Mouse (Mus musculus) forebrain, embryonic 10.5 days (tissue): ENCODE measurements around the gene Dcaf5. TPM values are rescaled to one million over a fixed set of nuclear protein-coding genes. Genes with fewer than 3 reads are reported as not detected.

Experiments used
- DNase-seq: peaks from one replicate; pipeline ENCODE4 v3.0.0-alpha.2; 2017; ENCODE audit warnings: low spot score; ENCODE audit errors: extremely low spot score
- H3K27ac ChIP-seq: fragments of 300-500 bp; sonication (generic); 2 replicates; pipeline ENCODE4 v1.5.1; 2016; ENCODE audit warnings: mild to moderate bottlenecking
- H3K27me3 ChIP-seq: fragments of 300-500 bp; sonication (generic); 2 replicates; pipeline ENCODE4 v1.6.1; 2016; ENCODE audit warnings: mild to moderate bottlenecking; ENCODE audit not compliant: poor library complexity, severe bottlenecking
- H3K36me3 ChIP-seq: fragments of 300-500 bp; sonication (generic); replicated peaks from 2 replicates; pipeline ENCODE4 v1.6.1; 2016; ENCODE audit warnings: mild to moderate bottlenecking, moderate library complexity
- H3K4me1 ChIP-seq: fragments of 300-500 bp; sonication (generic); 2 replicates; pipeline ENCODE4 v1.6.1; 2016
- H3K4me3 ChIP-seq: fragments of 300-500 bp; sonication (generic); 2 replicates; pipeline ENCODE4 v1.5.1; 2016; ENCODE audit warnings: mild to moderate bottlenecking, moderate library complexity
- H3K9me3 ChIP-seq: fragments of 300-500 bp; sonication (generic); 2 replicates; pipeline ENCODE4 v1.6.1; 2016; ENCODE audit warnings: mild to moderate bottlenecking, moderate library complexity
- WGBS: fragments of 180-500 bp; shearing (Covaris S2); methylation state at CpG from one replicate; pipeline ENCODE4 v1.1.7; 2016; 5-methylcytosine and 5-hydroxymethylcytosine counted together
- polyA plus RNA-seq: library from polyadenylated mRNA; unstranded; fragments of >200 nt; fragmentation: Nextera tagmentation; extraction: Ambion mirVana; gene quantifications from 2 replicates; pipeline ENCODE4 v1.2.1, GENCODE M21; 2016

The Dcaf5 gene
- polyA plus RNA-seq, 1 experiment from 2014 or later: 11.9 TPM

DNA sequence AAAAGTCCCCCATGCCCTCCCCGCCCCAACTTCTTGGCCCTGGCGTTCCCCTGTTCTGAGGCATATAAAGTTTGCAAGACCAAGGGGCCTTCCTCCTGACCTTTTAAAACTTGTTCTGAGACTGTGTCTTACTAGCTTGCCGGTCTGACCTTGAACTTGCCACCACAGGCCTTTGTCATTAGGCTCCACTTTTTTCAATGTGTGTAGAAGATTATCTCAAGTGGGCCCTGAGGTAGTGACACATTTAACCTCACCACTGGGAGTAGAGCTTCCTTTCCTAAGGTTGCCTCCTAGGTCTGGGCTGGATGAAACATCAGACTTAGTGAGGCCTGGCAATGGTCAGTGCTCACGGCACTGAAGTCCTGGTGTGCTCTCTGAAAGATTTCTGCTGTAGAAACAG lies 69.2 kb downstream of the Dcaf5 start:
- 85% methylated on average over 4 of the region's 4 CpGs for WGBS
- Histone ChIP-seq H3K27ac (no peak overlapping the region), H3K4me1 (peaks cover 6% of the 10 kb centered on the region; the same call in 1 of the 2 replicates), H3K36me3 (peaks cover 42% of the 10 kb centered on the region), H3K4me3 (no peak overlapping the region), H3K9me3 (no peaks in the 10 kb centered on the region), H3K27me3 (no peaks in the 10 kb centered on the region)
- no peak for DNase-seq

DNA sequence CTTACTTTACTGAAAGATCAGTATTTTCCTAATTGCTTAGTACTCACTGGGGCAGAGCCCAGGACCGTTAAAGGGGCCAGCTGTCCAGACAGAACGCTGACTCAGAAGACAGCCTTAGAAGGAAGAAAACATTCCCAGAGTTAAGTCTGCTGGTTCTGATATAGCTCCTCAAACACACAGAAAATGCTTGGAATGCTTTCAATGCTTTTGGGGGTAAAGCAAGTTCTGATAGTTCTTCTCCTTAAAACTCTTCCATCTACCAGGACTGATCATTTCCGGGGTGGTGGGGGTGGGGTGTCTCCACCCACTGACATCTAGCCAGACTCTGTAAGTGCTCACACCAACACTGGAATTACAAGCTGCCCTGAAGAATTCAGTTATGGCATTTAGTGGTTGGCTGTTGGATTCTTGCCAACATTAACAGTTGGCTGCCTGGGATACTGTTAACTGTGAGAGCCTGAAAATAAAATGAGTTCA lies 70.4 kb downstream of the Dcaf5 start:
- no peak for DNase-seq
- H3K9me3 ChIP-seq: no peaks in the 10 kb centered on the region
- no peaks in the 10 kb centered on the region for H3K27me3 ChIP-seq
- no peak overlapping the region for H3K27ac ChIP-seq
- peaks cover 42% of the 10 kb centered on the region for H3K36me3 ChIP-seq
- H3K4me1 ChIP-seq: peaks cover 6% of the 10 kb centered on the region; the same call in 1 of the 2 replicates
- H3K4me3 ChIP-seq: no peak overlapping the region
- WGBS: 81% methylated on average over 3 of the region's 3 CpGs

DNA sequence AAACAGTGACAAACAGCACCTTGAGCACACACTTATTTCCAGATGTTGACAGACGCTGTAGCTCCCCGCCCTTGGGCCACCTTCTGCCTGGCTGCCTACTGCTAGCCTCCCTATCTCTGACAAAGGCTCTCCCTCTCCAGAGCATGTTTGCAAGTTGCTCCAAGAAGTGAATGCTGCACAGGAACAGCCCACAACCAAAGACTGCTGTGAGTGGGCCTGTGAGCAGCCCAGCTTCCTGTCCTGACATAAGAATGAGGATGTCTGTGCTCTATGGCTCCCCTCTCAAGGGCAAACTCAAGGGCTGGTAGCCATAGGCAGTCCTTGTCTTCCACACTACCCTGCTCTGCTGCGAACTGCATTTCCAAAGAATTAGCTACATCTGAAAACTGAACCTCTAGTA lies 71.1 kb downstream of the Dcaf5 start:
- Histone ChIP-seq H3K4me1 (peaks cover 6% of the 10 kb centered on the region; the same call in 1 of the 2 replicates), H3K27ac (no peak overlapping the region), H3K36me3 (peaks cover 42% of the 10 kb centered on the region), H3K27me3 (no peaks in the 10 kb centered on the region), H3K9me3 (no peaks in the 10 kb centered on the region), H3K4me3 (no peak overlapping the region)
- DNase-seq: no peak
- WGBS: 90% methylated on average over 3 of the region's 3 CpGs

DNA sequence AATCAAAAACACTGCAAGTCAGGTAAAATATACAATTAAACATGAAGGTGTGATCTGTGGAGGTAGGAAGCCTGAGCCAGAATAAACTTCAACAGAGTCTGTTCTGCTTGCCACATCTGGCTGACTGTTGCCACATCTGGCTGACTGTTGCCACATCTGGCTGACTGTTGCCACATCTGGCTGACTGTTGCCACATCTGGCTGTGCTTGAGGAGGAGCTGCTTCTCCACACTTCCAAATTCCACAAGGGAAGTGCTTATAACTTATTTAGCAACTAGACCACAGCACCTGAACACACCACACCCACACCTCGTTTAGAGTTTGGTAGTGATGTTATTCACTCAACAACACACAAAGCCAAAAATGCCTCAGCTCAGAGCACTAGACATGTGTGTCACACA lies 74.7 kb downstream of the Dcaf5 start:
- no peak for DNase-seq
- peaks cover 6% of the 10 kb centered on the region; the same call in 1 of the 2 replicates for H3K4me1 ChIP-seq
- H3K36me3 ChIP-seq: peaks cover 39% of the 10 kb centered on the region
- H3K9me3 ChIP-seq: no peaks in the 10 kb centered on the region
- no peaks in the 10 kb centered on the region for H3K27me3 ChIP-seq
- H3K27ac ChIP-seq: no peak overlapping the region
- H3K4me3 ChIP-seq: no peak overlapping the region
- WGBS: 78% methylated on average over 1 of the region's 1 CpGs

DNA sequence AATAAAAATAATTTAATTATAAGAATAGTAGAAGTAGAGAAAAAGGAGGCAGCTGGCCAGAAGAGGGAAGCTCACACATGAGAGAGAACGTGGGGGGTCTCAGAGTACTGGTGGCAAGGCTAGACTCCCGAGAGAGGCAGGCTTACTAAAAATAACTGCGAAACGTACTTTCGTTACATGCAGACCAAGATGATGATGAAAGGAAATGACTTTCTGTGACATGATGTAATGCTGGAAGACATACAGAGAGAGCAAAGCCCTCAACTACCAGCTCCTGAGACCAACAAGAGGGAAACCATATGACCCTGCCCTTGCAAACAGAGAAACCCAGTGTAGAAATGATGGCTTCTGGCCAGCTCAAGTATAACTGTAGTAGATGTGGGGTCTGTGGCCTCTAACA lies 76.1 kb downstream of the Dcaf5 start:
- no peaks in the 10 kb centered on the region for H3K9me3 ChIP-seq
- no peak for DNase-seq
- H3K4me3 ChIP-seq: no peak overlapping the region
- H3K27ac ChIP-seq: no peak overlapping the region
- 93% methylated on average over 5 of the region's 5 CpGs for WGBS
- no peaks in the 10 kb centered on the region for H3K27me3 ChIP-seq
- peaks cover 41% of the 10 kb centered on the region for H3K36me3 ChIP-seq
- peaks cover 1% of the 10 kb centered on the region; the same call in 1 of the 2 replicates for H3K4me1 ChIP-seq

DNA sequence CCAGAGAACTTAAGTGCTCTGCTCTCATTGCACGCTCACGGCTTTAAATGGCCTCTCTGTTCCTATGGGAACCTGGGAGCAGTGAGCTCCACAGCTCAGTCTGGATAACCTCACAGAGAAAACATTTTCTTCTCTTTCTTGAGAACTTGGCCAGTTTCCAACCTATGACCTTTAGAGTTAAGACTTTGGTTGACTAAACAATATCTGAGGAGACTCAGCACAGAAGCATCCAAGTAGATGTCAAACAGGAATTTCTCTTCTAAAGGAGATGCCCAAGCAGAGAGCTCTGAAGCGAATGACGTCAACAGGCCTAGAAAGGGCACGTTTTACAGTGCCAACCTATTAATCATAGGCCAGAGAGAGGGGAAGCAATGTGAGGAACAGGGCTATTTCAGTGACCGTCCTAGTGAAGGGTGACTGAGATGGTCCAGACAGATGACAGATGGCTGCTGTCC lies 91.6 kb downstream of the Dcaf5 start:
- WGBS: 93% methylated on average over 6 of the region's 6 CpGs

DNA sequence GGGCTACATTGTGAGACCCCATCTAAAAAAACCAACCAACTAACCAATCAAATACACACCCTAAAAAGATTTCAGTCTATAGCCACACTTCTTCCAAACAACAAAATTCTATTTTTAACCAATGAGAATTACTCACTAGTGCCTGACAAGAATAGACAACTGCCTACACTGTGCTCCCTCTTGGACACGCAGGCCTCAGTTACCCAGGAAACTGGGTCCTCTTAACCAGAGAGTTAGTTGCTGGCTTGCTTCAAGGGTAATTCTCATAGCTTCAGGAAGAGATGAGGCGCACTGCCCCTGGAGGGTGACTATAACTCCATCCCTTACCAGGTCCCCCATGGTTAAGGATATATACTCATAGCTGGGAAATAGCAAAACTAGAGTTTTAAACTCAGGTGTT lies 95.5 kb downstream of the Dcaf5 start:
- 97% methylated on average over 2 of the region's 2 CpGs for WGBS
- DNase-seq: no peak
- Histone ChIP-seq H3K4me1 (0 out of 2 replicates have a peak, but pooled peaks cover 6% of the 10 kb centered on the region), H3K27me3 (no peaks in the 10 kb centered on the region), H3K36me3 (peaks cover 64% of the 10 kb centered on the region), H3K27ac (no peak overlapping the region), H3K4me3 (no peak overlapping the region), H3K9me3 (no peaks in the 10 kb centered on the region)

More for the DNA sequence above, 91.6 kb downstream of the Dcaf5 start:
- no peaks in the 10 kb centered on the region for H3K27me3 ChIP-seq
- H3K4me1 ChIP-seq: no peaks in the 10 kb centered on the region
- no peak for DNase-seq
- H3K9me3 ChIP-seq: no peaks in the 10 kb centered on the region
- H3K27ac ChIP-seq: no peak overlapping the region
- H3K4me3 ChIP-seq: no peak overlapping the region
- peaks cover 47% of the 10 kb centered on the region for H3K36me3 ChIP-seq

DNA sequence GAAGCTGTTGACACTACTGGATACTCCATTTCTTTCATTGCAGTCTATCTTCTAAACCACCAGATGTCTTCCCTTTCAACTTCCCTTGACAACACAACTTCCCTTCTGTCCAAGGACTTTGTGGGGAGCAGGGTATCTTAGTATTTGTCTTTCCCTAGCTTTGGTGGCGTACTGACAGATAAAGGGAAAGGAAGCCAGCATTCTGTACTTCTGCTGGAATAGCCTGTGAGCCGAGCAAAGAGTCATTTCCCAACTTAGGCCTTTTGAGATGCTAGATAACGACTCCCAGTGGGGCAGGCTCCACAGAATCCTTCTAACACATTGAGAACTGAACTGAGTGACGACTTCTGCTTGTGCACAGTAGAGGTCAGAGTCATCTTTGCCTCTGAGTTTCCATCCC lies 102.2 kb downstream of the Dcaf5 start:
- 79% methylated on average over 4 of the region's 4 CpGs for WGBS
- Histone ChIP-seq H3K4me1 (peaks cover 35% of the 10 kb centered on the region), H3K36me3 (peaks cover 43% of the 10 kb centered on the region), H3K27me3 (no peaks in the 10 kb centered on the region), H3K4me3 (no peak overlapping the region), H3K27ac (no peak overlapping the region), H3K9me3 (no peaks in the 10 kb centered on the region)
- DNase-seq: no peak

DNA sequence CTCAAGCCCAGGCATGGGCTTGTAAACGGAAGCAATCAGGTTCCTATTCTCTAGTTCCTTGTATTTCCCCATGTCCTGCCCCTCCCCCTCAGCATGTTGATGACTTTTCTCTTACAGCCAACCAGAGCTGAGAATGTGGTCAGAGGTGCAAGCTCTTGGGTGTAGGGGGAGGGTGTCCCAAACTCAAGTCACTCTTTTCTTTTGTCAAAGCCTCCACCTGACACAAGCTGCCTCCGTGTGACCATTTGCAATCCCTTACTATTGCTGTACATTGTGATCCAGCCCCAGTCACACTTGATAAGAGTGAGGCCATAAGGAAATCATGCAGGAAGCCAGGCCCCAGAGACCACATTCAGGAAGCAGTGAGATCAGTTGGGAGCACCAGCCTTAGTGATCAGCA lies 104.8 kb downstream of the Dcaf5 start:
- Histone ChIP-seq H3K4me1 (peaks cover 36% of the 10 kb centered on the region), H3K9me3 (no peaks in the 10 kb centered on the region), H3K27ac (peak overlapping the region; percentile 48; the same call in 1 of the 2 replicates), H3K27me3 (no peaks in the 10 kb centered on the region), H3K36me3 (peaks cover 18% of the 10 kb centered on the region), H3K4me3 (no peak overlapping the region)
- DNase-seq: no peak
- 30% methylated on average over 2 of the region's 2 CpGs for WGBS

DNA sequence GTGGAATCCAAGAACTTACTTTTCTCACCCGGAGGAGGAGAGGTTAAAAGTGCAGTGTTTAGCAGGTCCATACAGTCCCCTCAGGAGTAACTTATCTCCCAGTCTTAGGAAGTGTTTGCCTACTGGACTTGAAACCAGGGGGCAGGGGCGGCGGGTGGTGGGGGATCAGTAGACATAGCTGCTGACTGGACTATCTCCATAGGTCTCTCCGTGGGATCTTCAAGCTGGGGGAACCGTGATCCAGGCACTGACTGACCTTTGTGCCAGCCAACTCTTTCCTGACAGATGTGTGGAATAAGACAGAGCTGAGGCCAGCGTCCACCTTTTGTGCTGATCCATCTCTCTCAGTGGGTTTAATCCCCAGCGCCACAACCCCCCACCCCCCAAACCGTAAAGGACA lies 105.6 kb downstream of the Dcaf5 start:
- Histone ChIP-seq H3K27me3 (no peaks in the 10 kb centered on the region), H3K4me3 (no peak overlapping the region), H3K36me3 (peaks cover 13% of the 10 kb centered on the region), H3K9me3 (no peaks in the 10 kb centered on the region), H3K27ac (0 out of 2 replicates have a peak overlapping the region, but pooled peaks have one; percentile 48), H3K4me1 (peaks cover 36% of the 10 kb centered on the region)
- WGBS: 76% methylated on average over 8 of the region's 8 CpGs
- no peak for DNase-seq

DNA sequence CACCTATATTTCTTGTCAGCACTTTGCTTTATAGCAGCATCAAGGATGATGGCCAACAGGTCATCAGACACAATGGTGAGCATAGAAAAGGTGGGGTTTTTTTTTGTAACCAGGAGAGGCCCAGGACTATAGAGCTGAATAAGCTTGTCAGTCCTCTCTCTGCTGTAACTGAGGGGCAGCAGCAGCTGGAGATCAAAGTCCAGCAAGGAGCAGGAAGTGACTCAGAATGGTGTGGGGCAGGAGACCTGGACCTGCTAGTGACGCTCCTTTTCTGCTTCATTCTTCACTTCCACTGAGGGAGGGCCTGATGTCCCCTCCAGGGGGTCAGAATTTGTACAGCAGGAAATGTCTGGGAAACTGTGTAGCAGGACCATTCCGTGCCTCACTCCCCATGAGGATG lies 106.8 kb downstream of the Dcaf5 start:
- Histone ChIP-seq H3K4me1 (peaks cover 48% of the 10 kb centered on the region), H3K4me3 (no peak overlapping the region), H3K9me3 (no peaks in the 10 kb centered on the region), H3K36me3 (0 out of 2 replicates have a peak, but pooled peaks cover 1% of the 10 kb centered on the region), H3K27me3 (no peaks in the 10 kb centered on the region), H3K27ac (peak overlapping the region; percentile 40; the same call in 1 of the 2 replicates)
- 81% methylated on average over 2 of the region's 2 CpGs for WGBS
- no peak for DNase-seq

DNA sequence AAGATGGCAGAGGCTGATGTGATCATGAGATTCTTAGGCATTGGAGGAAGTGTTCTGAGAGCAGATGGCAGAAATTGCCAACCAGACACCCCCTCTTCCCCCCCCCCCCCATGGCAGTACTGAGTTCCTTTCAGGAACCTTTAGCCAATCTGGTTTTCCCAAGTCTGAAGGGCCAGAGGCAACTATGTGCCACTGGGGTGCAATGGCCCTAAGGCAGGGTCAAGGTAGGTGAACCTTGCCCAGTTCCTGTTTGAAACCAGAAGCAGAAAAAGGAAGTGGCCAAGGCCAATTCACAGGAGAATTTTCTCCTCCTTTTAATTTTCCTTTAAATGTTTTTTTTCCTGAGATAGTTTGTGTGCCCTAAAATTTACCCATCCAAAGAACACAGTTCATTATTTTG lies 110.4 kb downstream of the Dcaf5 start:
- H3K9me3 ChIP-seq: no peaks in the 10 kb centered on the region
- H3K4me1 ChIP-seq: peaks cover 45% of the 10 kb centered on the region
- H3K4me3 ChIP-seq: no peak overlapping the region
- no peaks in the 10 kb centered on the region for H3K27me3 ChIP-seq
- H3K36me3 ChIP-seq: no peaks in the 10 kb centered on the region
- no peak for DNase-seq
- no peak overlapping the region for H3K27ac ChIP-seq

DNA sequence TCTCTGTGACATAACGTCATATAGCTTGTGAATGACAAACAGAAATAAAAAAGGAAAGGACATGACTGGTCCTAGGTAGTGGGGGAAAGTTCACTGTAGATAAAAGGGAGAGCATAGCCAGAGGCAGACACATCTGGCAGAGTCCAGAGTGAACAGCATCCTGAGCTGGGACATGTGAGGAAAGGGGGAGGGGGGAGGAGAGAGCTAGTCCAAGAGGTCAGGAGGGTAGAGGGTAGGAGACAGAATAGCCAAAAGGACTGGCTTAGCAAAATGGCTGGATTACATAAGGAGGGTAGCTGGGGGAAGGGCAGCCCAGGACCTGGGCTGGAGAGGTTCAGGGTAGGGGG lies 111.6 kb downstream of the Dcaf5 start:
- H3K27ac ChIP-seq: peak overlapping the region; percentile 30; the same call in 1 of the 2 replicates
- no peaks in the 10 kb centered on the region for H3K36me3 ChIP-seq
- peaks cover 35% of the 10 kb centered on the region for H3K4me1 ChIP-seq
- H3K27me3 ChIP-seq: no peaks in the 10 kb centered on the region
- no peak for DNase-seq
- 59% methylated on average over 1 of the region's 1 CpGs for WGBS
- H3K9me3 ChIP-seq: no peaks in the 10 kb centered on the region
- H3K4me3 ChIP-seq: no peak overlapping the region
